Mouse (Mus musculus) activated CD4-positive, CD25-positive, alpha-beta regulatory T cell, adult 4 months (primary cell): ENCODE results near the gene Tmem44. TPM values are rescaled to one million over a fixed set of nuclear protein-coding genes. Genes with fewer than 3 reads are reported as not detected.
A peak's percentile ranks its signal among the peaks of the same experiment; 100 is the strongest.

Experiments
- ATAC-seq: one replicate; pipeline ENCODE4 v1.8.0; 2017
- polyA plus RNA-seq, 2 experiments: library from polyadenylated mRNA; unstranded; fragments of 100-300 nt; shearing (Covaris generic); gene quantifications; one replicate each; pipeline ENCODE4 v1.2.1; 2017

Gene Tmem44
- polyA plus RNA-seq, 2 experiments from 2014 or later = 0.85 TPM; not detected in 1

GRCm38 (mm10) chr16:30552621-30553338, 2.1 kb upstream of the Tmem44 start:
- ATAC-seq = no peak

- peak; percentile 84 for ATAC-seq
Observed at GRCm38 (mm10) chr16:30549966-30550747, 485 bp downstream of the Tmem44 start.

- ATAC-seq = no peak
Observed at GRCm38 (mm10) chr16:30549516-30549915, 1.1 kb downstream of the Tmem44 start.

GRCm38 (mm10) chr16:30548291-30548690, 2.4 kb downstream of the Tmem44 start:
- no peak for ATAC-seq

- ATAC-seq = no peak
Observed at GRCm38 (mm10) chr16:30544693-30545092, 5.9 kb downstream of the Tmem44 start.

GRCm38 (mm10) chr16:30543386-30543785, 7.3 kb downstream of the Tmem44 start:
- ATAC-seq = no peak

- ATAC-seq = no peak
Observed at GRCm38 (mm10) chr16:30542826-30543225, 7.8 kb downstream of the Tmem44 start.

GRCm38 (mm10) chr16:30540107-30541001, 10.3 kb downstream of the Tmem44 start:
- ATAC-seq = no peak

- no peak for ATAC-seq
Observed at GRCm38 (mm10) chr16:30539433-30539832, 11.2 kb downstream of the Tmem44 start.

- ATAC-seq = peak; percentile 77
Observed at GRCm38 (mm10) chr16:30535075-30535474, 15.6 kb downstream of the Tmem44 start.

- peak; percentile 45 for ATAC-seq
Observed at GRCm38 (mm10) chr16:30533592-30533991, 17.1 kb downstream of the Tmem44 start.

GRCm38 (mm10) chr16:30532929-30533328, 17.7 kb downstream of the Tmem44 start:
- no peak for ATAC-seq

GRCm38 (mm10) chr16:30531761-30532406, 18.8 kb downstream of the Tmem44 start:
- ATAC-seq = no peak

GRCm38 (mm10) chr16:30530815-30531214, 19.8 kb downstream of the Tmem44 start:
- ATAC-seq = no peak

- ATAC-seq = no peak
Observed at GRCm38 (mm10) chr16:30528386-30528785, 22.3 kb downstream of the Tmem44 start.

- ATAC-seq = no peak
Observed at GRCm38 (mm10) chr16:30527889-30528288, 22.8 kb downstream of the Tmem44 start.

GRCm38 (mm10) chr16:30525756-30526155, 24.9 kb downstream of the Tmem44 start:
- ATAC-seq = no peak

- no peak for ATAC-seq
Observed at GRCm38 (mm10) chr16:30524481-30524880, 26.2 kb downstream of the Tmem44 start.

- ATAC-seq = no peak
Observed at GRCm38 (mm10) chr16:30522253-30522940, 28.2 kb downstream of the Tmem44 start.

- ATAC-seq = no peak
Observed at GRCm38 (mm10) chr16:30521147-30521546, 29.5 kb downstream of the Tmem44 start.

- ATAC-seq = peak; percentile 46
Observed at GRCm38 (mm10) chr16:30520361-30520823, 30.2 kb downstream of the Tmem44 start.

- no peak for ATAC-seq
Observed at GRCm38 (mm10) chr16:30518635-30519034, 32.0 kb downstream of the Tmem44 start.
